Mouse (Mus musculus) E14TG2a.4 (cell line): Measurements from ENCODE around the gene Jam3.

ENCODE experiments used
- H3K27me3 ChIP-seq: 2 replicates; pipeline ENCODE4 v1.6.1; 2014; ENCODE audit warnings: low read length, control low read depth; ENCODE audit not compliant: insufficient read depth
- H3K36me3 ChIP-seq: 2 replicates; pipeline ENCODE4 v1.6.1; 2014; ENCODE audit warnings: low read length, control low read depth; ENCODE audit not compliant: insufficient read depth
- H3K4me1 ChIP-seq: replicated peaks from 2 replicates; pipeline ENCODE4 v1.6.1; 2014; ENCODE audit warnings: low read depth, low read length, control low read depth
- H3K4me3 ChIP-seq: replicated peaks from 2 replicates; pipeline ENCODE4 v1.5.1; 2014; ENCODE audit warnings: mild to moderate bottlenecking, low read length
- H3K9me3 ChIP-seq: 2 replicates; pipeline ENCODE4 v1.6.1; 2014; ENCODE audit warnings: low read length, control low read depth
- CTCF ChIP-seq: conservative IDR thresholded peaks from 2 replicates; pipeline ENCODE4 v1.5.1; 2014; ENCODE audit warnings: low read length
- NANOG ChIP-seq: IDR thresholded peaks from 2 replicates; pipeline ENCODE4 v1.6.1; 2014; ENCODE audit warnings: borderline replicate concordance, low read length, mixed read lengths
- POU5F1 ChIP-seq: IDR thresholded peaks from 2 replicates; pipeline ENCODE4 v1.6.1; 2014; ENCODE audit warnings: low read length, borderline replicate concordance

Jam3 gene

GRCm38 (mm10) chr9:27153861-27154260 lies 1.4 kb downstream of the Jam3 start:
- Histone ChIP-seq H3K4me1 (peaks cover 14% of the 10 kb centered on the region), H3K4me3 (no peak overlapping the region), H3K27me3 (peaks cover 27% of the 10 kb centered on the region), H3K9me3 (no peaks in the 10 kb centered on the region), H3K36me3 (no peaks in the 10 kb centered on the region)
- no peak for TF ChIP-seq NANOG
- TF ChIP-seq CTCF: no peak
- no peak for TF ChIP-seq POU5F1

GRCm38 (mm10) chr9:27149836-27150235 lies 5.4 kb downstream of the Jam3 start:
- peaks cover 4% of the 10 kb centered on the region; the same call in 1 of the 2 replicates for H3K36me3 ChIP-seq
- no peak for TF ChIP-seq NANOG
- TF ChIP-seq CTCF: no peak
- TF ChIP-seq POU5F1: no peak
- H3K27me3 ChIP-seq: peaks cover 20% of the 10 kb centered on the region
- H3K9me3 ChIP-seq: no peaks in the 10 kb centered on the region
- no peak overlapping the region for H3K4me3 ChIP-seq
- peaks cover 12% of the 10 kb centered on the region for H3K4me1 ChIP-seq

GRCm38 (mm10) chr9:27148631-27149471 lies 6.4 kb downstream of the Jam3 start:
- Histone ChIP-seq H3K4me3 (no peak overlapping the region), H3K36me3 (peaks cover 4% of the 10 kb centered on the region; the same call in 1 of the 2 replicates), H3K27me3 (peaks cover 10% of the 10 kb centered on the region), H3K4me1 (peaks cover 6% of the 10 kb centered on the region), H3K9me3 (no peaks in the 10 kb centered on the region)
- TF ChIP-seq CTCF: no peak
- TF ChIP-seq POU5F1: no peak
- TF ChIP-seq NANOG: no peak

GRCm38 (mm10) chr9:27147946-27148345 lies 7.3 kb downstream of the Jam3 start:
- Histone ChIP-seq H3K4me3 (no peak overlapping the region), H3K27me3 (peaks cover 2% of the 10 kb centered on the region), H3K4me1 (peaks cover 6% of the 10 kb centered on the region)

GRCm38 (mm10) chr9:27146826-27147225 lies 8.4 kb downstream of the Jam3 start:
- H3K4me3 ChIP-seq: no peak overlapping the region
- no peaks in the 10 kb centered on the region for H3K9me3 ChIP-seq
- peaks cover 4% of the 10 kb centered on the region; the same call in 1 of the 2 replicates for H3K36me3 ChIP-seq
- TF ChIP-seq NANOG (no peak), CTCF (no peak), POU5F1 (no peak)
- H3K4me1 ChIP-seq: peaks cover 7% of the 10 kb centered on the region
- no peaks in the 10 kb centered on the region for H3K27me3 ChIP-seq

More at GRCm38 (mm10) chr9:27147946-27148345, 7.3 kb downstream of the Jam3 start:
- no peak for TF ChIP-seq CTCF
- no peak for TF ChIP-seq NANOG
- TF ChIP-seq POU5F1: no peak
- Histone ChIP-seq H3K9me3 (no peaks in the 10 kb centered on the region), H3K36me3 (peaks cover 4% of the 10 kb centered on the region; the same call in 1 of the 2 replicates)

- Histone ChIP-seq H3K4me3 (no peak overlapping the region), H3K27me3 (no peaks in the 10 kb centered on the region), H3K36me3 (peaks cover 4% of the 10 kb centered on the region; the same call in 1 of the 2 replicates), H3K4me1 (peaks cover 10% of the 10 kb centered on the region), H3K9me3 (no peaks in the 10 kb centered on the region)
- TF ChIP-seq POU5F1 (no peak), CTCF (no peak), NANOG (no peak)
These were observed 10.2 kb downstream of the Jam3 start for GRCm38 (mm10) chr9:27144996-27145395.

- H3K4me1 ChIP-seq: peaks cover 10% of the 10 kb centered on the region
- H3K9me3 ChIP-seq: no peaks in the 10 kb centered on the region
- no peak overlapping the region for H3K4me3 ChIP-seq
- TF ChIP-seq POU5F1 (no peak), CTCF (no peak), NANOG (no peak)
- no peaks in the 10 kb centered on the region for H3K27me3 ChIP-seq
- H3K36me3 ChIP-seq: peaks cover 4% of the 10 kb centered on the region; the same call in 1 of the 2 replicates
These were observed 10.9 kb downstream of the Jam3 start for GRCm38 (mm10) chr9:27144271-27144840.

GRCm38 (mm10) chr9:27140432-27141065 lies 14.7 kb downstream of the Jam3 start:
- no peaks in the 10 kb centered on the region for H3K9me3 ChIP-seq
- H3K4me3 ChIP-seq: no peak overlapping the region
- H3K4me1 ChIP-seq: 0 out of 2 replicates have a peak, but pooled peaks cover 4% of the 10 kb centered on the region
- H3K27me3 ChIP-seq: no peaks in the 10 kb centered on the region
- H3K36me3 ChIP-seq: no peaks in the 10 kb centered on the region
- TF ChIP-seq NANOG (no peak), POU5F1 (no peak), CTCF (no peak)

GRCm38 (mm10) chr9:27136651-27137050 lies 18.6 kb downstream of the Jam3 start:
- TF ChIP-seq POU5F1 (no peak), NANOG (no peak)
- no peaks in the 10 kb centered on the region for H3K27me3 ChIP-seq
- H3K4me3 ChIP-seq: no peak overlapping the region

More at GRCm38 (mm10) chr9:27136651-27137050, 18.6 kb downstream of the Jam3 start:
- Histone ChIP-seq H3K9me3 (no peaks in the 10 kb centered on the region), H3K36me3 (no peaks in the 10 kb centered on the region), H3K4me1 (0 out of 2 replicates have a peak, but pooled peaks cover 2% of the 10 kb centered on the region)
